Mouse (Mus musculus) thymus, postnatal 4 days (tissue): ENCODE results near the gene 2810408A11Rik.
"Not testable (repeated sequence)": the region's sequence is repeated elsewhere in the genome, so short reads cannot be mapped to it uniquely, and the experiment has no call there.

Experiments
- DNase-seq: peaks from one replicate; pipeline ENCODE4 v3.0.0; 2021

The 2810408A11Rik gene

GRCm38 (mm10) chr11:69930967-69931537, 30.3 kb upstream of the 2810408A11Rik start:
- peak; percentile 30 for DNase-seq

GRCm38 (mm10) chr11:69930176-69930575, 29.4 kb upstream of the 2810408A11Rik start:
- DNase-seq = not testable (repeated sequence)

- no peak for DNase-seq
Measured at GRCm38 (mm10) chr11:69929712-69930111, 28.9 kb upstream of the 2810408A11Rik start.

- no peak for DNase-seq
Measured at GRCm38 (mm10) chr11:69927501-69927900, 26.7 kb upstream of the 2810408A11Rik start.

- DNase-seq = no peak
Measured at GRCm38 (mm10) chr11:69922796-69923195, 22.0 kb upstream of the 2810408A11Rik start.

- DNase-seq = no peak
Measured at GRCm38 (mm10) chr11:69922012-69922756, 21.4 kb upstream of the 2810408A11Rik start.

GRCm38 (mm10) chr11:69921114-69922011, 20.6 kb upstream of the 2810408A11Rik start, which contains the start of gene Eif5a:
Gene Eif5a, minus strand, starts transcription at chr11:69921958.
- peak; percentile 100 for DNase-seq

- DNase-seq = peak; percentile 73
Measured at GRCm38 (mm10) chr11:69920266-69921031, 19.7 kb upstream of the 2810408A11Rik start.

GRCm38 (mm10) chr11:69919661-69920265, 19.0 kb upstream of the 2810408A11Rik start:
- DNase-seq = peak; percentile 78

- DNase-seq = peak; percentile 14
Measured at GRCm38 (mm10) chr11:69919053-69919452, 18.3 kb upstream of the 2810408A11Rik start.

GRCm38 (mm10) chr11:69918118-69918517, 17.3 kb upstream of the 2810408A11Rik start:
- no peak for DNase-seq

GRCm38 (mm10) chr11:69917379-69917948, 16.7 kb upstream of the 2810408A11Rik start:
- DNase-seq = no peak

GRCm38 (mm10) chr11:69916652-69917378, 16.0 kb upstream of the 2810408A11Rik start:
- DNase-seq = not testable (repeated sequence)

GRCm38 (mm10) chr11:69915667-69916627, 15.2 kb upstream of the 2810408A11Rik start:
- DNase-seq = no peak

- no peak for DNase-seq
Measured at GRCm38 (mm10) chr11:69914917-69915430, 14.2 kb upstream of the 2810408A11Rik start.

- DNase-seq = peak; percentile 55
Measured at GRCm38 (mm10) chr11:69914372-69914764, 13.6 kb upstream of the 2810408A11Rik start.

GRCm38 (mm10) chr11:69913554-69914371, 13.0 kb upstream of the 2810408A11Rik start, which contains the start of gene Gps2:
Gene Gps2, plus strand, starts transcription at chr11:69913888.
- peak; percentile 92 for DNase-seq
